28 mouse cellular contexts compared by ENCODE assay signal in the genomic region with DNA sequence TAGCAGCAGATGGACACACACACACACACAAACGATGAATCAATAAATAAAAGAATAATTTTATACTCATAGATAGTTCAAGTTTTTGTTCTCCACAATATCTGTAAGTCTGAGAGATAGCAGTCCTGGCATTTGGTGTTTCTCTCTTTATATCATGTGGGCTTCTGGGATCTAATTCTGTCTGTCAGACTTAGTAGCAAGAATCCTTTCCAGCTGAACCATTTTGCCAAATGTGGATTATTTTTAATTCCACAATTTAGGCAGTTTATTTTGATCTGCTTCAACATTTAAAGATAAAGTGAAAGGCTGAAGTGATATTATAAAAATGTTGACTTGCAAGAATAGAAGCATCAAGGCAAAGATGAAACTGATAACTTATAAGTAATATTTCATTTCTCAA.
"Had no signal": no experiment of that assay in that cellular context is flagged by ENCODE, and none has a peak within 500 bp of the region (broad histone marks: within the 10 kb centered on the region; RNA-seq: fewer than 3 reads in every experiment).

No protein-coding gene starts in this region.

- H3K9me3 ChIP-seq: heart, embryonic 10.5 days; heart, embryonic 12.5 days; hindbrain, embryonic 10.5 days; hindbrain, embryonic 12.5 days; intestine, embryonic 15.5 days; kidney, embryonic 15.5 days; limb, embryonic 13.5 days; limb, embryonic 15.5 days; liver, embryonic 12.5 days had no signal

- H3K9ac ChIP-seq: heart, embryonic 12.5 days; hindbrain, embryonic 12.5 days; hindbrain, embryonic 14.5 days; intestine, embryonic 15.5 days; kidney, embryonic 15.5 days; limb, embryonic 13.5 days; limb, embryonic 15.5 days; liver, embryonic 12.5 days; liver, embryonic 14.5 days had no signal

- H3K27me3 ChIP-seq: heart, embryonic 12.5 days; hindbrain, embryonic 12.5 days; intestine, embryonic 15.5 days; kidney, embryonic 15.5 days; limb, embryonic 13.5 days; limb, embryonic 15.5 days; liver, embryonic 12.5 days had no signal

- H3K36me3 ChIP-seq: heart, embryonic 10.5 days; heart, embryonic 12.5 days; hindbrain, embryonic 10.5 days; hindbrain, embryonic 12.5 days; intestine, embryonic 15.5 days; kidney, embryonic 15.5 days; limb, embryonic 13.5 days; limb, embryonic 15.5 days; liver, embryonic 12.5 days had no signal

- ATAC-seq: hindbrain, embryonic 16.5 days; inflammation-experienced regulatory T-cells, adult 6 months; intestine, embryonic 15.5 days; intestine, postnatal 0 days; liver, embryonic 12.5 days had no signal

- H3K4me2 ChIP-seq: heart, embryonic 12.5 days; hindbrain, embryonic 12.5 days; hindbrain, embryonic 14.5 days; intestine, embryonic 15.5 days; kidney, embryonic 15.5 days; limb, embryonic 13.5 days; limb, embryonic 15.5 days; liver, embryonic 12.5 days had no signal

- H3K27ac ChIP-seq: gastrocnemius, adult 2 months; heart, embryonic 10.5 days; hindbrain, embryonic 10.5 days; hindbrain, embryonic 12.5 days; hindbrain, embryonic 14.5 days; intestine, embryonic 15.5 days; kidney, embryonic 15.5 days; kidney, postnatal 0 days; limb, embryonic 13.5 days; limb, embryonic 15.5 days; liver, embryonic 12.5 days; liver, embryonic 14.5 days had no signal

- H3K4me1 ChIP-seq: heart, embryonic 10.5 days; heart, embryonic 12.5 days; hindbrain, embryonic 10.5 days; hindbrain, embryonic 12.5 days; intestine, embryonic 15.5 days; kidney, embryonic 15.5 days; limb, embryonic 13.5 days; limb, embryonic 15.5 days; liver, embryonic 12.5 days had no signal

- H3K4me3 ChIP-seq: gastrocnemius, adult 2 months; heart, embryonic 10.5 days; heart, embryonic 12.5 days; hindbrain, embryonic 10.5 days; hindbrain, embryonic 12.5 days; intestine, embryonic 15.5 days; kidney, embryonic 15.5 days; limb, embryonic 13.5 days; limb, embryonic 15.5 days; liver, embryonic 12.5 days had no signal

- DNase-seq: gastrocnemius, adult 2 months; gastrocnemius, postnatal 10 days; gastrocnemius, postnatal 25 days; heart, adult 18-20 months; heart, postnatal 10 days; heart, postnatal 4 days; kidney, adult 18-20 months; kidney, adult 9 months; kidney, postnatal 14 days; kidney, postnatal 36 days; layer of hippocampus, adult 9-11 months; layer of hippocampus, postnatal 36 days; left cerebral cortex, postnatal 4 days had no signal
